Mouse (Mus musculus) limb, embryonic 14.5 days (tissue): Measurements from ENCODE around the gene Sertad2. TPM values are rescaled to one million over a fixed set of nuclear protein-coding genes. Genes with fewer than 3 reads are reported as not detected.

Experiments used
- ATAC-seq: fragments of 200-750 bp; cut with Nextera tagmentation; 2 replicates; pipeline ENCODE4 v1.8.0; 2017; ENCODE audit warnings: low read depth, moderate number of reproducible peaks, moderate TSS enrichment; ENCODE audit not compliant: low FRiP score
- DNase-seq: peaks from one replicate; pipeline ENCODE4 v3.0.0-alpha.2; 2015; ENCODE audit warnings: low spot score
- H3K27ac ChIP-seq: fragments of 300-500 bp; sonication (generic); replicated peaks from 2 replicates; pipeline ENCODE4 v1.5.1; 2014; ENCODE audit warnings: low read depth, mild to moderate bottlenecking, low read length, moderate library complexity, mixed read lengths
- H3K27me3 ChIP-seq: fragments of 300-500 bp; sonication (generic); 2 replicates; pipeline ENCODE4 v1.6.1; 2014; ENCODE audit warnings: low read length, mixed read lengths; ENCODE audit not compliant: control insufficient read depth, insufficient read depth
- H3K36me3 ChIP-seq: fragments of 300-500 bp; sonication (generic); 2 replicates; pipeline ENCODE4 v1.6.1; 2014; ENCODE audit warnings: mild to moderate bottlenecking, low read length, moderate library complexity, mixed read lengths; ENCODE audit not compliant: control insufficient read depth, insufficient read depth
- H3K4me1 ChIP-seq: fragments of 300-500 bp; sonication (generic); 2 replicates; pipeline ENCODE4 v1.6.1; 2014; ENCODE audit warnings: antibody characterized with exemption, low read length, mixed read lengths; ENCODE audit not compliant: control insufficient read depth, insufficient read depth
- H3K4me2 ChIP-seq: fragments of 300-500 bp; sonication (generic); replicated peaks from 2 replicates; pipeline ENCODE4 v1.6.1; 2014; ENCODE audit warnings: low read depth, mild to moderate bottlenecking, low read length, moderate library complexity; ENCODE audit not compliant: severe bottlenecking
- H3K4me3 ChIP-seq: fragments of 300-500 bp; sonication (generic); replicated peaks from 2 replicates; pipeline ENCODE4 v1.5.1; 2014; ENCODE audit warnings: low read length
- H3K9ac ChIP-seq: fragments of 300-500 bp; sonication (generic); 2 replicates; pipeline ENCODE4 v1.6.1; 2014; ENCODE audit warnings: mild to moderate bottlenecking, low read depth, low read length, moderate library complexity; ENCODE audit not compliant: severe bottlenecking
- H3K9me3 ChIP-seq: fragments of 300-500 bp; sonication (generic); 2 replicates; pipeline ENCODE4 v1.6.1; 2016; ENCODE audit warnings: low read length; ENCODE audit not compliant: control insufficient read depth
- POLR2A ChIP-seq: fragments of 200-500 bp; IDR thresholded peaks from 2 replicates; pipeline ENCODE4 v1.8.0; 2012; ENCODE audit warnings: inconsistent platforms, mild to moderate bottlenecking, moderate library complexity, borderline replicate concordance; ENCODE audit not compliant: insufficient read depth, insufficient read length; ENCODE audit errors: extremely low read depth
- WGBS: fragments of 180-500 bp; shearing (Covaris S2); extraction: QIAGEN DNeasy Blood & Tissue Kit; methylation state at CpG from one replicate; pipeline ENCODE4 v1.1.7; 2014; 5-methylcytosine and 5-hydroxymethylcytosine counted together
- polyA plus RNA-seq, 2 experiments: library from polyadenylated mRNA; depleted of rRNA in 1 of 2; stranded (reverse) in 1 of 2; unstranded in 1 of 2; fragments of >200 nt; fragmentation: Nextera tagmentation in 1 of 2; extraction: Ambion mirVana in 1 of 2; gene quantifications; 2 replicates each; pipeline versions ENCODE4 v1.2.1 to v1.2.3; 2012 to 2014

Gene Sertad2
- polyA plus RNA-seq, 2 experiments, result 21.1 to 40.1 TPM

- Histone ChIP-seq H3K27ac (no peak overlapping the region), H3K4me2 (no peak overlapping the region), H3K27me3 (no peaks in the 10 kb centered on the region), H3K9me3 (no peaks in the 10 kb centered on the region), H3K4me3 (no peak overlapping the region), H3K4me1 (peaks cover 39% of the 10 kb centered on the region), H3K36me3 (no peaks in the 10 kb centered on the region), H3K9ac (no peak overlapping the region)
- WGBS, result 26% methylated on average over 6 of the region's 6 CpGs
- no peak for DNase-seq
- TF ChIP-seq POLR2A, result no peak
- no peak for ATAC-seq
Measured at GRCm38 (mm10) chr11:20635646-20636045, 92.6 kb downstream of the Sertad2 start.

GRCm38 (mm10) chr11:20636114-20636513, 93.1 kb downstream of the Sertad2 start:
- no peak overlapping the region for H3K9ac ChIP-seq
- H3K4me3 ChIP-seq, result no peak overlapping the region
- H3K27me3 ChIP-seq, result no peaks in the 10 kb centered on the region
- DNase-seq (no peak), ATAC-seq (no peak)
- whole genome bisulfite sequencing, result 70% methylated on average over 4 of the region's 4 CpGs
- no peaks in the 10 kb centered on the region for H3K36me3 ChIP-seq
- H3K27ac ChIP-seq, result no peak overlapping the region
- no peak overlapping the region for H3K4me2 ChIP-seq
- peaks cover 43% of the 10 kb centered on the region for H3K4me1 ChIP-seq
- H3K9me3 ChIP-seq, result no peaks in the 10 kb centered on the region
- TF ChIP-seq POLR2A, result no peak

GRCm38 (mm10) chr11:20637060-20637459, 94.0 kb downstream of the Sertad2 start:
- Histone ChIP-seq H3K4me3 (no peak overlapping the region), H3K27ac (no peak overlapping the region), H3K27me3 (no peaks in the 10 kb centered on the region), H3K9me3 (no peaks in the 10 kb centered on the region), H3K4me1 (peaks cover 42% of the 10 kb centered on the region), H3K36me3 (no peaks in the 10 kb centered on the region), H3K9ac (no peak overlapping the region), H3K4me2 (no peak overlapping the region)
- no peak for ATAC-seq
- DNase-seq, result no peak
- no peak for TF ChIP-seq POLR2A

- 26% methylated on average over 3 of the region's 3 CpGs for WGBS
- Histone ChIP-seq H3K9ac (no peak overlapping the region), H3K4me1 (peaks cover 33% of the 10 kb centered on the region), H3K27ac (no peak overlapping the region), H3K36me3 (no peaks in the 10 kb centered on the region), H3K4me3 (no peak overlapping the region), H3K4me2 (no peak overlapping the region), H3K9me3 (no peaks in the 10 kb centered on the region), H3K27me3 (no peaks in the 10 kb centered on the region)
- ATAC-seq (no peak), DNase-seq (peak; percentile 67)
- TF ChIP-seq POLR2A, result no peak
Measured at GRCm38 (mm10) chr11:20638841-20639240, 95.8 kb downstream of the Sertad2 start.

GRCm38 (mm10) chr11:20639918-20640447, 96.9 kb downstream of the Sertad2 start:
- Histone ChIP-seq H3K4me1 (peaks cover 33% of the 10 kb centered on the region), H3K4me3 (peak overlapping the region; percentile 11)

More at GRCm38 (mm10) chr11:20639918-20640447, 96.9 kb downstream of the Sertad2 start:
- H3K27ac ChIP-seq, result 0 out of 2 replicates have a peak overlapping the region, but pooled peaks have one; percentile 5
- no peaks in the 10 kb centered on the region for H3K36me3 ChIP-seq
- DNase-seq, result peak; percentile 67
- peak overlapping the region; percentile 36; the same call in 1 of the 2 replicates for H3K9ac ChIP-seq
- no peaks in the 10 kb centered on the region for H3K9me3 ChIP-seq
- 1% methylated on average over 11 of the region's 11 CpGs for WGBS
- TF ChIP-seq POLR2A, result no peak
- H3K27me3 ChIP-seq, result no peaks in the 10 kb centered on the region
- peak overlapping the region; percentile 44 for H3K4me2 ChIP-seq
- ATAC-seq, result peak; percentile 82
